Mouse (Mus musculus) kidney, embryonic 16.5 days (tissue): ENCODE measurements around the gene Hmgcl. TPM values are rescaled to one million over a fixed set of nuclear protein-coding genes. Genes with fewer than 3 reads are reported as not detected.

Experiments used
- ATAC-seq: fragments of 200-750 bp; cut with Nextera tagmentation; 2 replicates; pipeline ENCODE4 v1.8.0; 2017; ENCODE audit warnings: moderate TSS enrichment; ENCODE audit not compliant: low FRiP score, low TSS enrichment
- H3K27ac ChIP-seq: fragments of 300-500 bp; sonication (generic); 2 replicates; pipeline ENCODE4 v1.5.1; 2014; ENCODE audit warnings: low read length
- H3K27me3 ChIP-seq: fragments of 300-500 bp; sonication (generic); 2 replicates; pipeline ENCODE4 v1.6.1; 2014; ENCODE audit warnings: low read length, control low read depth, mixed read lengths; ENCODE audit not compliant: insufficient read depth
- H3K36me3 ChIP-seq: fragments of 300-500 bp; sonication (generic); 2 replicates; pipeline ENCODE4 v1.6.1; 2014; ENCODE audit warnings: low read length, control low read depth, mixed read lengths; ENCODE audit not compliant: insufficient read depth
- H3K4me1 ChIP-seq: fragments of 300-500 bp; sonication (generic); 2 replicates; pipeline ENCODE4 v1.6.1; 2014; ENCODE audit warnings: low read length, control low read depth, mixed read lengths; ENCODE audit not compliant: insufficient read depth
- H3K4me2 ChIP-seq: fragments of 300-500 bp; sonication (generic); replicated peaks from 2 replicates; pipeline ENCODE4 v1.6.1; 2014; ENCODE audit warnings: low read depth, low read length
- H3K4me3 ChIP-seq: fragments of 300-500 bp; sonication (generic); 2 replicates; pipeline ENCODE4 v1.5.1; 2014; ENCODE audit warnings: mild to moderate bottlenecking, low read length
- H3K9ac ChIP-seq: fragments of 300-500 bp; sonication (generic); replicated peaks from 2 replicates; pipeline ENCODE4 v1.6.1; 2014; ENCODE audit warnings: low read length
- H3K9me3 ChIP-seq: fragments of 300-500 bp; sonication (generic); 2 replicates; pipeline ENCODE4 v1.6.1; 2016; ENCODE audit warnings: low read length, control low read depth
- WGBS: fragments of 180-500 bp; shearing (Covaris S2); extraction: QIAGEN DNeasy Blood & Tissue Kit; methylation state at CpG from one replicate; pipeline ENCODE4 v1.1.7; 2014; 5-methylcytosine and 5-hydroxymethylcytosine counted together
- polyA plus RNA-seq: library from polyadenylated mRNA; unstranded; fragments of >200 nt; fragmentation: Nextera tagmentation; extraction: Ambion mirVana; gene quantifications from 2 replicates; pipeline ENCODE4 v1.2.1, GENCODE M21; 2015

Gene Hmgcl
- polyA plus RNA-seq, 1 experiment from 2014 or later: 93.2 TPM

- Histone ChIP-seq H3K36me3 (peaks cover 18% of the 10 kb centered on the region), H3K4me1 (peaks cover 18% of the 10 kb centered on the region), H3K9me3 (no peaks in the 10 kb centered on the region), H3K27ac (no peak overlapping the region), H3K9ac (peak overlapping the region; percentile 93), H3K4me3 (peak overlapping the region; percentile 90), H3K27me3 (no peaks in the 10 kb centered on the region), H3K4me2 (peak overlapping the region; percentile 58)
- 63% methylated on average over 9 of the region's 9 CpGs for WGBS
- ATAC-seq: no peak
Observed at GRCm38 (mm10) chr4:135987714-135988113, 41.5 kb downstream of the Hmgcl start.

GRCm38 (mm10) chr4:135993941-135994340 is 47.7 kb downstream of the Hmgcl start:
- no peaks in the 10 kb centered on the region for H3K27me3 ChIP-seq
- ATAC-seq: no peak
- no peak overlapping the region for H3K9ac ChIP-seq
- H3K4me1 ChIP-seq: no peaks in the 10 kb centered on the region
- 96% methylated on average over 6 of the region's 6 CpGs for WGBS
- H3K9me3 ChIP-seq: peaks cover 9% of the 10 kb centered on the region
- no peak overlapping the region for H3K4me2 ChIP-seq
- no peak overlapping the region for H3K27ac ChIP-seq
- H3K36me3 ChIP-seq: no peaks in the 10 kb centered on the region
- H3K4me3 ChIP-seq: no peak overlapping the region

- ATAC-seq: no peak
- H3K4me2 ChIP-seq: no peak overlapping the region
- 86% methylated on average over 4 of the region's 4 CpGs for WGBS
Observed at GRCm38 (mm10) chr4:135995118-135995517, 48.9 kb downstream of the Hmgcl start.

GRCm38 (mm10) chr4:136004107-136004675 is 57.9 kb downstream of the Hmgcl start:
- WGBS: 88% methylated on average over 5 of the region's 5 CpGs
- ATAC-seq: no peak
- Histone ChIP-seq H3K9ac (no peak overlapping the region), H3K4me2 (no peak overlapping the region), H3K27ac (no peak overlapping the region), H3K4me1 (no peaks in the 10 kb centered on the region), H3K9me3 (no peaks in the 10 kb centered on the region), H3K36me3 (peaks cover 54% of the 10 kb centered on the region), H3K4me3 (no peak overlapping the region), H3K27me3 (no peaks in the 10 kb centered on the region)

More at GRCm38 (mm10) chr4:135995118-135995517, 48.9 kb downstream of the Hmgcl start:
- no peak overlapping the region for H3K4me3 ChIP-seq
- H3K9me3 ChIP-seq: peaks cover 9% of the 10 kb centered on the region
- H3K27me3 ChIP-seq: no peaks in the 10 kb centered on the region
- H3K9ac ChIP-seq: no peak overlapping the region
- no peaks in the 10 kb centered on the region for H3K4me1 ChIP-seq
- H3K36me3 ChIP-seq: no peaks in the 10 kb centered on the region
- no peak overlapping the region for H3K27ac ChIP-seq

- H3K9ac ChIP-seq: no peak overlapping the region
- no peaks in the 10 kb centered on the region for H3K9me3 ChIP-seq
- no peaks in the 10 kb centered on the region for H3K4me1 ChIP-seq
- ATAC-seq: no peak
- H3K4me2 ChIP-seq: no peak overlapping the region
- H3K27ac ChIP-seq: no peak overlapping the region
- H3K27me3 ChIP-seq: no peaks in the 10 kb centered on the region
- H3K4me3 ChIP-seq: no peak overlapping the region
- WGBS: 92% methylated on average over 2 of the region's 2 CpGs
- peaks cover 61% of the 10 kb centered on the region for H3K36me3 ChIP-seq
Observed at GRCm38 (mm10) chr4:136004921-136005320, 58.7 kb downstream of the Hmgcl start.

- no peak for ATAC-seq
- WGBS: 94% methylated on average over 3 of the region's 3 CpGs
- Histone ChIP-seq H3K9me3 (no peaks in the 10 kb centered on the region), H3K4me2 (no peak overlapping the region), H3K9ac (no peak overlapping the region), H3K36me3 (peaks cover 79% of the 10 kb centered on the region), H3K27ac (no peak overlapping the region), H3K4me1 (no peaks in the 10 kb centered on the region), H3K27me3 (no peaks in the 10 kb centered on the region), H3K4me3 (no peak overlapping the region)
Observed at GRCm38 (mm10) chr4:136006821-136007220, 60.6 kb downstream of the Hmgcl start.

- no peak overlapping the region for H3K9ac ChIP-seq
- no peaks in the 10 kb centered on the region for H3K27me3 ChIP-seq
- H3K4me1 ChIP-seq: no peaks in the 10 kb centered on the region
- no peak overlapping the region for H3K27ac ChIP-seq
- no peaks in the 10 kb centered on the region for H3K9me3 ChIP-seq
- no peak overlapping the region for H3K4me2 ChIP-seq
- ATAC-seq: no peak
- 87% methylated on average over 8 of the region's 8 CpGs for WGBS
- H3K36me3 ChIP-seq: peaks cover 72% of the 10 kb centered on the region
- no peak overlapping the region for H3K4me3 ChIP-seq
Observed at GRCm38 (mm10) chr4:136008782-136009447, 62.7 kb downstream of the Hmgcl start.

- WGBS: 84% methylated on average over 4 of the region's 4 CpGs
- no peaks in the 10 kb centered on the region for H3K9me3 ChIP-seq
Observed at GRCm38 (mm10) chr4:136010586-136010985, 64.3 kb downstream of the Hmgcl start.

More at GRCm38 (mm10) chr4:136010586-136010985, 64.3 kb downstream of the Hmgcl start:
- H3K4me1 ChIP-seq: no peaks in the 10 kb centered on the region
- no peaks in the 10 kb centered on the region for H3K27me3 ChIP-seq
- H3K9ac ChIP-seq: no peak overlapping the region
- no peak overlapping the region for H3K27ac ChIP-seq
- ATAC-seq: no peak
- H3K36me3 ChIP-seq: peaks cover 57% of the 10 kb centered on the region
- no peak overlapping the region for H3K4me2 ChIP-seq
- H3K4me3 ChIP-seq: no peak overlapping the region
